Mouse (Mus musculus) CH12.LX (cell line): ENCODE data around the gene Rpl23. TPM values are rescaled to one million over a fixed set of nuclear protein-coding genes. Genes with fewer than 3 reads are reported as not detected.

Experiments
- DNase-seq: peaks from one replicate; pipeline ENCODE4 v3.0.0-alpha.2; 2013; ENCODE audit errors: extremely low read depth
- H3K27ac ChIP-seq: 2 replicates; pipeline ENCODE4 v1.5.1; 2012; ENCODE audit warnings: low read depth, mild to moderate bottlenecking, control low read depth, moderate library complexity; ENCODE audit not compliant: insufficient read depth
- H3K27me3 ChIP-seq: replicated peaks from 2 replicates; pipeline ENCODE3; 2012; ENCODE audit warnings: inconsistent platforms
- H3K36me3 ChIP-seq, 2 experiments: replicated peaks in 1 of 2; 2 replicates each; pipeline versions ENCODE3 to v1.6.1; 2012; ENCODE audit warnings: inconsistent platforms in 1 of 2, low read length in 1 of 2, mild to moderate bottlenecking in 1 of 2, mixed read lengths in 1 of 2, moderate library complexity in 1 of 2; ENCODE audit not compliant: control insufficient read depth in 1 of 2, insufficient read depth in 1 of 2
- H3K4me1 ChIP-seq, 2 experiments: 2 replicates each; pipeline ENCODE4 v1.6.1; 2012; ENCODE audit warnings: inconsistent platforms in 1 of 2, moderate library complexity in 1 of 2; ENCODE audit not compliant: insufficient read depth in 2 of 2, control insufficient read depth in 1 of 2
- H3K4me2 ChIP-seq: 2 replicates; pipeline ENCODE4 v1.6.1; 2012; ENCODE audit warnings: low read depth, mild to moderate bottlenecking, control low read depth; ENCODE audit not compliant: poor library complexity, insufficient read depth, severe bottlenecking
- H3K4me3 ChIP-seq, 3 experiments: fragments of 150-350 bp in 1 of 3; sonication (generic) in 1 of 3; replicated peaks in 1 of 3; 2 replicates each; pipeline versions ENCODE3 to v1.5.1; 2011 to 2012; ENCODE audit warnings: low read depth in 2 of 3, low read length in 2 of 3, mild to moderate bottlenecking in 2 of 3, moderate library complexity in 2 of 3, control low read depth in 1 of 3, improper control_type of control experiment in 1 of 3, inconsistent platforms in 1 of 3, mixed read lengths in 1 of 3; ENCODE audit not compliant: poor library complexity in 1 of 3
- H3K79me2 ChIP-seq: replicated peaks from 2 replicates; pipeline ENCODE4 v1.6.1; 2012; ENCODE audit warnings: mild to moderate bottlenecking, moderate library complexity; ENCODE audit not compliant: control insufficient read depth, poor library complexity, insufficient read depth, severe bottlenecking; ENCODE audit errors: extremely low read depth
- H3K9ac ChIP-seq: 2 replicates; pipeline ENCODE4 v1.6.1; 2012; ENCODE audit warnings: low read depth, mild to moderate bottlenecking, control low read depth, moderate library complexity; ENCODE audit not compliant: insufficient read depth
- H3K9me3 ChIP-seq: replicated peaks from 2 replicates; pipeline ENCODE3; 2012; ENCODE audit warnings: low read length, inconsistent platforms, mixed read lengths
- BHLHE40 ChIP-seq: IDR thresholded peaks from 2 replicates; pipeline ENCODE4 v1.6.1; 2011; ENCODE audit warnings: mild to moderate bottlenecking, low read depth, low read length, improper control_type of control experiment
- CHD2 ChIP-seq: IDR thresholded peaks from 2 replicates; pipeline ENCODE4 v1.6.1; 2011; ENCODE audit warnings: low read length, improper control_type of control experiment
- E2F4 ChIP-seq: IDR thresholded peaks from 2 replicates; pipeline ENCODE4 v1.6.1; 2011; ENCODE audit warnings: low read depth, low read length, improper control_type of control experiment; ENCODE audit not compliant: insufficient replicate concordance
- ELF1 ChIP-seq: IDR thresholded peaks from 2 replicates; pipeline ENCODE4 v1.6.1; 2014; ENCODE audit warnings: low read depth, mild to moderate bottlenecking, inconsistent platforms, low read length, improper control_type of control experiment
- EP300 ChIP-seq: IDR thresholded peaks from 2 replicates; pipeline ENCODE4 v1.6.1; 2011; ENCODE audit warnings: low read length, improper control_type of control experiment
- ETS1 ChIP-seq: conservative IDR thresholded peaks from 2 replicates; pipeline ENCODE4 v1.6.1; 2012; ENCODE audit warnings: low read depth, mild to moderate bottlenecking, inconsistent platforms, low read length, improper control_type of control experiment, moderate library complexity
- GABPA ChIP-seq: IDR thresholded peaks from 2 replicates; pipeline ENCODE4 v1.6.1; 2012; ENCODE audit warnings: low read depth, low read length, improper control_type of control experiment, inconsistent platforms; ENCODE audit not compliant: insufficient replicate concordance
- HCFC1 ChIP-seq: IDR thresholded peaks from 2 replicates; pipeline ENCODE4 v1.6.1; 2012; ENCODE audit warnings: low read depth, mild to moderate bottlenecking, inconsistent platforms, low read length, improper control_type of control experiment
- IRF4 ChIP-seq: IDR thresholded peaks from 2 replicates; pipeline ENCODE4 v1.6.1; 2014; ENCODE audit warnings: low read depth, mild to moderate bottlenecking, inconsistent platforms, low read length, improper control_type of control experiment
- KAT2A ChIP-seq: IDR thresholded peaks from 2 replicates; pipeline ENCODE4 v1.6.1; 2012; ENCODE audit warnings: low read length, improper control_type of control experiment, inconsistent platforms; ENCODE audit not compliant: insufficient replicate concordance
- MAFK ChIP-seq: IDR thresholded peaks from 2 replicates; pipeline ENCODE4 v1.6.1; 2011; ENCODE audit warnings: low read length, improper control_type of control experiment; ENCODE audit not compliant: insufficient replicate concordance
- MEF2A ChIP-seq: IDR thresholded peaks from 2 replicates; pipeline ENCODE4 v1.6.1; 2014; ENCODE audit warnings: low read depth, mild to moderate bottlenecking, inconsistent platforms, low read length, improper control_type of control experiment, borderline replicate concordance
- MYC ChIP-seq: IDR thresholded peaks from 2 replicates; pipeline ENCODE4 v1.6.1; 2011; ENCODE audit warnings: low read depth, mild to moderate bottlenecking, improper control_type of control experiment, low read length
- PAX5 ChIP-seq: IDR thresholded peaks from 2 replicates; pipeline ENCODE4 v1.6.1; 2012; ENCODE audit warnings: low read length, inconsistent platforms, mixed read lengths
- RAD21 ChIP-seq: IDR thresholded peaks from 2 replicates; pipeline ENCODE4 v1.6.1; 2011; ENCODE audit warnings: low read depth, mild to moderate bottlenecking, low read length, improper control_type of control experiment, moderate library complexity
- RCOR1 ChIP-seq: conservative IDR thresholded peaks from 2 replicates; pipeline ENCODE4 v1.6.1; 2012; ENCODE audit warnings: low read depth, mild to moderate bottlenecking, inconsistent platforms, low read length, improper control_type of control experiment
- SMC3 ChIP-seq: IDR thresholded peaks from 2 replicates; pipeline ENCODE4 v1.6.1; 2011; ENCODE audit warnings: low read depth, low read length, improper control_type of control experiment
- TBP ChIP-seq: conservative IDR thresholded peaks from 2 replicates; pipeline ENCODE4 v1.6.1; 2011; ENCODE audit warnings: low read depth, low read length, improper control_type of control experiment
- TCF12 ChIP-seq: IDR thresholded peaks from 2 replicates; pipeline ENCODE4 v1.6.1; 2014; ENCODE audit warnings: low read depth, mild to moderate bottlenecking, inconsistent platforms, low read length, improper control_type of control experiment
- UBTF ChIP-seq: IDR thresholded peaks from 2 replicates; pipeline ENCODE4 v1.6.1; 2012; ENCODE audit warnings: low read depth, mild to moderate bottlenecking, inconsistent platforms, low read length, improper control_type of control experiment, moderate library complexity
- USF2 ChIP-seq: conservative IDR thresholded peaks from 2 replicates; pipeline ENCODE4 v1.6.1; 2011; ENCODE audit warnings: low read depth, low read length, improper control_type of control experiment
- ZC3H11A ChIP-seq: IDR thresholded peaks from 2 replicates; pipeline ENCODE4 v1.6.1; 2012; ENCODE audit warnings: low read depth, mild to moderate bottlenecking, inconsistent platforms, low read length, improper control_type of control experiment
- ZKSCAN1 ChIP-seq: IDR thresholded peaks from 2 replicates; pipeline ENCODE4 v1.6.1; 2012; ENCODE audit warnings: low read depth, inconsistent platforms, low read length, improper control_type of control experiment, borderline replicate concordance
- ZMIZ1 ChIP-seq: IDR thresholded peaks from 2 replicates; pipeline ENCODE4 v1.6.1; 2012; ENCODE audit warnings: low read depth, mild to moderate bottlenecking, inconsistent platforms, low read length, improper control_type of control experiment
- ZNF384 ChIP-seq: IDR thresholded peaks from 2 replicates; pipeline ENCODE4 v1.6.1; 2012; ENCODE audit warnings: low read depth, low read length, improper control_type of control experiment, inconsistent platforms
- dilution Hi-C: fragments of 300-500 bp; cut with MboI; formaldehyde crosslinking; loops from 2 replicates; pipeline ENCODE4 v1.14.3; 2020; ENCODE audit warnings: low sequenced_read_pairs; ENCODE audit not compliant: extremely low pct_unique_long_range_greater_than_20kb, extremely low pct_ligation_motif_present
- in situ Hi-C: fragments of 300-500 bp; cut with MboI; formaldehyde crosslinking; loops from 3 replicates; pipeline ENCODE4 v1.14.3; 2019; ENCODE audit warnings: low sequenced_read_pairs, low pct_ligation_motif_present, low pct_unique_long_range_greater_than_20kb, mixed read lengths
- polyA plus RNA-seq: library from polyadenylated mRNA; unstranded; fragments of >175 nt; gene quantifications from 2 replicates; pipeline ENCODE4 v1.2.1, GENCODE M21; 2012; ENCODE audit warnings: low read depth; ENCODE audit not compliant: insufficient read length
- total RNA-seq, 2 experiments: library from RNA; depleted of rRNA; stranded (reverse); fragments of 300-350 nt in 1 of 2; fragments of >200 nt in 1 of 2; gene quantifications; 2 replicates each; pipeline ENCODE4 v1.2.3; 2012 to 2014

The Rpl23 gene
- total and polyA plus RNA-seq, 3 experiments = 1,387 to 2,073 (median 1,878) TPM

DNA sequence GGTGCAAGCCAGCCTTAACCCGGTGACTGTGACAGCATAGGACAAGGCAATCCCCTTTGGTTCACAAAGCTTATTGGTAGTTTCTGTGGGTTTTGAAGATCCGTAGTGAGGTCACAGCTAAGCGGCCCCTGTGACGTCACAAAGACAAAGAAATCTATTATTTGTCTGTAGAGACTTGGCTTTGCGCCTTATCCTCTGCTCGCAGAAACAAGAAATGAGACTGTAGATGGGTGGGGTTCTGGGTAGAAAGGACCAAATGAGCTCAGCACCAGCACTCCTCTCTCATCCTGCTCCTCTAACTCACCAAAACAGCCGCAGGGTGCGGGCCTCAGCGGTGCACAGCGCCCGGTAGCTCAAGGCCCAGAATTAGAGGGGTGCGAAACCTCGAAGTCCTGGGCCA, 7.1 kb downstream of the Rpl23 start:
- H3K36me3 ChIP-seq = peaks cover 47 to 58% of the 10 kb centered on the region in 2 experiments
- no peak overlapping the region for H3K9ac ChIP-seq
- in situ Hi-C loops = no loop called here

DNA sequence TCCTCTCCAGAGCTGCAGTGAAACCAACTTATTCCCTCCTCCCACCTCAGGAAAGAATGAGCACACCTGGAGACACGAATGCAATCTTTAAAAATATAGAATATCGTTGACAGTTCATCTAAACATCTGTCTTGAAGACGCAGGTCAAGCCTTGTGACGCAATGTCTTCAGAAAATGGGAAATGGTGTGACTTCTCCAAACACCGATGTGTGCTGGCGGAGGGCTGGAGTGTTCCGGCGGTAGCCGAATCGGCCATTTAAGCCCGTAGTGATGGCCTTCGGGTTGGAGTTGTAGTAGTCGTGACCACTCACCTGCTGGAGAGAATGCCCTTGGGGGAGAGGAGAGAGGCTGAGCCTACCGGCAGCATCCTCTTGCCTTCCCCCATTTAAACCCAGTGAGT, 10.8 kb downstream of the Rpl23 start:
- H3K27ac ChIP-seq = no peak overlapping the region
- H3K36me3 ChIP-seq = peaks cover 12 to 23% of the 10 kb centered on the region in 2 experiments
- TF ChIP-seq TCF12 (no peak), MEF2A (no peak), MAFK (no peak), ELF1 (no peak), USF2 (no peak), BHLHE40 (no peak), GABPA (no peak), CHD2 (no peak), RCOR1 (no peak), ZKSCAN1 (no peak), EP300 (no peak), IRF4 (no peak), TBP (no peak), E2F4 (no peak), ETS1 (no peak), MYC (no peak), RAD21 (no peak), KAT2A (no peak), ZNF384 (no peak), HCFC1 (no peak)
- TF ChIP-seq, all 38 proteins: peak for 0
- H3K9ac ChIP-seq = no peak overlapping the region
- H3K4me2 ChIP-seq = no peak overlapping the region
- peaks cover 2 to 5% of the 10 kb centered on the region in 2 experiments; a peak in 3 of 4 replicates for H3K4me1 ChIP-seq
- dilution Hi-C loops = no loop called here
- H3K4me3 ChIP-seq = no peak overlapping the region
- H3K27me3 ChIP-seq = no peaks in the 10 kb centered on the region
- in situ Hi-C loops = no loop called here
- no peaks in the 10 kb centered on the region for H3K79me2 ChIP-seq
- no peaks in the 10 kb centered on the region for H3K9me3 ChIP-seq
- no peak for DNase-seq

More for the DNA sequence above, 7.1 kb downstream of the Rpl23 start:
- TF ChIP-seq E2F4 (no peak), ZC3H11A (no peak), ETS1 (no peak), KAT2A (no peak), IRF4 (no peak), ZMIZ1 (no peak), RCOR1 (no peak), RAD21 (no peak), ZKSCAN1 (no peak), USF2 (no peak), UBTF (no peak), EP300 (no peak), SMC3 (no peak), MAFK (no peak), PAX5 (no peak), GABPA (no peak)
- H3K79me2 ChIP-seq = peaks cover 18% of the 10 kb centered on the region
- no peak overlapping the region for H3K4me2 ChIP-seq
- dilution Hi-C loops = no loop called here
- H3K4me1 ChIP-seq = peaks cover 5 to 35% of the 10 kb centered on the region in 2 experiments
- H3K9me3 ChIP-seq = no peaks in the 10 kb centered on the region
- H3K27me3 ChIP-seq = no peaks in the 10 kb centered on the region
- DNase-seq = peak; percentile 52
- no peak overlapping the region for H3K27ac ChIP-seq
- no peak overlapping the region for H3K4me3 ChIP-seq
